16 mouse cellular contexts compared by ENCODE assay signal in the genomic region with DNA sequence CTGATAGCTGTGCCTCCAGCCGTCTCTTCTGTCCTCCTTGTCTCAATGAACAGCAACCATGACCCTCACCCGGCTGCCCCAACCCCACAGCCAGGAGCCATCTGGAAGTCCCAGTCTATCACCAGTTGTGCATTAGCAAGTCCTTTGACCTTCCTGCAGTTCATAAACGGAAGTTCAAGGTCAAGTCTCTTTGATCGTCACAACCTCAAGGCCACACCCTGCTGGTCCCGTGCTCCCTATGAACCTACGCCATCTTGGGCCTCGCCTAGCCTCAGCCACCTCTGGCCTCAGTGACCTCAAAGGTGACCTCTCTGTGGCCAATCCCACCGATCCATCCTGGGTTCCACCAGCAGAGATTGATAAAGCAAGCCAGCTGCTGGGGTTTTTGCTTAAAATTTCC.
"Had no signal": no experiment of that assay in that cellular context is flagged by ENCODE, and none has a peak within 500 bp of the region (broad histone marks: within the 10 kb centered on the region; RNA-seq: fewer than 3 reads in every experiment).

No protein-coding gene starts in this region.

- H3K36me3 ChIP-seq: neural tube, embryonic 13.5 days; neural tube, embryonic 15.5 days; stomach, embryonic 15.5 days had no signal

- H3K27ac ChIP-seq: neural tube, embryonic 13.5 days; neural tube, embryonic 15.5 days; stomach, embryonic 15.5 days; stomach, postnatal 0 days had no signal

- DNase-seq: retina, postnatal 1 day; right cerebral cortex, adult 18-20 months; right cerebral cortex, postnatal 14 days; right cerebral cortex, postnatal 25 days; right cerebral cortex, postnatal 4 days; spleen, adult 18-20 months; thymus, adult 18-20 months; thymus, adult 2 months; thymus, postnatal 14 days; thymus, postnatal 25 days; thymus, postnatal 36 days; thymus, postnatal 4 days had no signal

- H3K9me3 ChIP-seq: neural tube, embryonic 13.5 days; neural tube, embryonic 15.5 days; stomach, embryonic 15.5 days had no signal

- H3K4me1 ChIP-seq: stomach, embryonic 15.5 days had no signal

- H3K27me3 ChIP-seq: neural tube, embryonic 13.5 days; neural tube, embryonic 15.5 days; stomach, embryonic 15.5 days had no signal

- H3K4me3 ChIP-seq: neural tube, embryonic 13.5 days; neural tube, embryonic 15.5 days; stomach, embryonic 15.5 days had no signal
